Mouse (Mus musculus) embryonic facial prominence, embryonic 14.5 days (tissue): ENCODE data around the gene Vmn1r16. TPM values are rescaled to one million over a fixed set of nuclear protein-coding genes. Genes with fewer than 3 reads are reported as not detected.

Experiments used
- polyA plus RNA-seq: library from polyadenylated mRNA; unstranded; fragments of >200 nt; fragmentation: Nextera tagmentation; extraction: Ambion mirVana; gene quantifications from 2 replicates; pipeline ENCODE4 v1.2.1, GENCODE M21; 2014

The Vmn1r16 gene
- polyA plus RNA-seq, 1 experiment from 2014 or later, result not detected

Other genes with a start within 250 kb of the Vmn1r16 start
- not detected in 2 replicates for gene Vmn1r10, start 220.0 kb downstream of the Vmn1r16 start, polyA plus RNA-seq
- not detected in 2 replicates for gene Vmn1r11, start 196.0 kb downstream of the Vmn1r16 start, polyA plus RNA-seq
- gene Vmn1r12, start 172.6 kb downstream of the Vmn1r16 start, polyA plus RNA-seq, result not detected in 2 replicates
- gene Vmn1r13, start 126.2 kb downstream of the Vmn1r16 start, polyA plus RNA-seq, result not detected in 2 replicates
- not detected in 2 replicates for gene Vmn1r14, start 97.8 kb downstream of the Vmn1r16 start, polyA plus RNA-seq
- gene Vmn1r15, start 71.5 kb downstream of the Vmn1r16 start, polyA plus RNA-seq, result not detected in 2 replicates
- gene Vmn1r17, start 34.2 kb upstream of the Vmn1r16 start, polyA plus RNA-seq, result not detected in 2 replicates
- not detected in 2 replicates for gene Vmn1r18, start 66.3 kb upstream of the Vmn1r16 start, polyA plus RNA-seq
- gene Vmn1r19, start 74.3 kb upstream of the Vmn1r16 start, polyA plus RNA-seq, result not detected in 2 replicates
- not detected in 2 replicates for gene Vmn1r20, start 99.4 kb upstream of the Vmn1r16 start, polyA plus RNA-seq
- gene Ppm1k, start 206.0 kb upstream of the Vmn1r16 start, polyA plus RNA-seq, result 3.0 and 3.5 TPM in 2 replicates